Mouse (Mus musculus) CD8-positive naive resting alpha-beta T cell, adult 2 months (primary cell): Measurements from ENCODE around the gene Pacrg.

Source experiments
- DNase-seq, 2 experiments: peaks; one replicate each; pipeline ENCODE4 v3.0.0; 2022; ENCODE audit warnings: low read depth in 2 of 2, low spot score in 2 of 2

The Pacrg gene

GRCm38 (mm10) chr17:10460916-10461315 is 379.2 kb downstream of the Pacrg start:
- no peak for DNase-seq

DNA sequence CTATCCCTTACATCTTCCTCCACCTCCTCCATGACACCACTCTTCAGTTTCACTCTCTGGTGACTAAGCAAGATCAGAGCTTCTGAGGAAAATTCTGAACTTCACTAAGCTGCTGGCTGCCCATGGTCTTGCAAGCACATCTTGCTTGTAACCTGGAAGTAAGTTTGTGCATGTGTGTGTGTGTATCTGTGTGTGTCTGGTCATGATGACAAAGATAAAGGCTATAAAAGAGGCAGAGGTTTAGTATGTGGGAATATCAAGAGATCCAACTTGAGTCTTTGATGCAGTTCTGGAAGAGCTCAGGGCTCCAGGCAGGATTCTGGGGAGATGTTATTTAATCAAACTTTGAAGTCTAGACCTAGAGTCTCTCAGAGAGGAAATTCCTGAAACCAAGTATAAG is 381.4 kb downstream of the Pacrg start:
- no peak for DNase-seq

DNA sequence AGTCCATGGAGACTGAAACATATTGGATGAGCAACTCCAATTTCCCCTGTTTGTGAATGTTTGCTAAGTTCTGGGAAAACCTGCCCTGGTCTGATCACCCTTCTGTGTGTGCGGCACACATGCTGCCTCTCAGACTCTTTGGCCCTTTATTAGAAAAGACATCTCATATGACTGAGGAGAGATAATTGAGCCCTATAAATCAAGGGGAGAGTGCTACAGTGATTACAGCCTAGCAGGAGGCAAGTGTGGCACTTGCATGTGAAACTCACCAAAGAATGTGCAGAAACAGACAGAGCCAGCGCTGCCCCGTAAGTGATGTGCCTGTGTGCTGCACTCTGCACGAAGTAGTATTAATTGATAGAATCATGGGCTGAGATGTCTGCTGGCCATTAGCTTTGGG is 383.7 kb downstream of the Pacrg start:
- DNase-seq: no peak

DNA sequence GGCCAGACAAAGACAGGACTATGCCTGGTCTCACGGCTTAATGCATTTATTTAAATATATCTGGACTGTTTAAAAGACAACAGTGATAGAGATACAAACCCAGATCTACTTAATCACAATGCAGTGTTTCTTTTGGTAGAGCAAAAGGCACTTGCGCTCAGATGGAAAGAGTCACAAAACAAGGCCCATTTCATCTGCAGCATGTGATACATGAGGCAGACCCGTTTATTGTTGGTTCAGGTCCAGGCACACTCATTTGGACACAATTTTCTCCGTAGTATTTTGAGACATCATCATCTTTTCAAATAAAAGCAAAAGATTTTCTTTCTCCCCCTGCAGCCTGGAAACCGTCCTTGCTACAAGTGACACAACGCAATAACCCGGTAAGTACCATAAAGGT is 384.1 kb downstream of the Pacrg start:
- no peak for DNase-seq

- no peak for DNase-seq
Observed at GRCm38 (mm10) chr17:10454406-10454805, 385.7 kb downstream of the Pacrg start.

DNA sequence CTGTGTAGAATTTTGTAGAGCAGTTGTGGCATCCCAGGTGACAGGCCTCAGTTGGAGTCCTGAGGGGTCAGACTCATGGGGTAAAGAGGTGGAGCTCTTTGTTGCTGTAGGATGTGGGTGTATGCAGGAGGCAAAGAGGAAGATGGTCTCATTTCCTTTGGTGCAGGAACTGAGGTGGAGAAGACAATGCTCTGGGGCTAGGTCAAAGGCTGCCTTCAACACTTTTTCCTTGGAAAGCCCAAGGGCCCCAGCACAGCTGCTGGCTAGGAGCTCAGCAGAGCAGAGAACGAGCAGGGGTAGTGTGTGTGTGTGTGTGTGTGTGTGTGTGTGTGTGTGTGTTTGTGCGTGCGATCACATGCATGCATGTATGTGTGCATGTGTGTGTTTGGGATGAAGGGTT is 387.3 kb downstream of the Pacrg start:
- DNase-seq: no peak

- DNase-seq: no peak
Observed at GRCm38 (mm10) chr17:10451306-10452077, 388.6 kb downstream of the Pacrg start.

DNA sequence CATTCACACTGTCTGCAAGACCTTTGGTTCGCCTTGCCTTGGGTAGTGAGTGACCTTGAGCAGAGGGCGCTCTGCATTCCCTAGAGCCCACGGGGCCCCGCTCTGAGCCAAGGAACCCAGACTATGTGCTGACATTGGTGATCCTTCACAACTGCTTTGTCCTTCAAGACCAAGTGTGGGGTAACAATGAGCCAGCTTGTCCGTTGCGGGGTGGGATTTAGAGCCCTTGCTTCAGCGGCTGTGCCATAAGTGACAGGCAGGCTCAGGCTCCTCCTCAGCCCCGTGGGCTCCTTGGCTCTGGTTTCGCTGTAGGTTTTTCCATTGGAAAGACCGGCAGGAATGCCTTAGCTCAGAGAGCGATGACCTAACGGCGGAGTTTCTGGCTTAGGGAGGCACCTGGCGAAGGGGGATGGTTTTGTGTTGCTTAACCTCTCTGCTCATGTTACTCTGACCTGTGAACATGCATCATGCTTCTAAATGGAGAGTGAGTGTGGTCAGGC is 390.3 kb downstream of the Pacrg start:
- DNase-seq: no peak

- no peak for DNase-seq
Observed at GRCm38 (mm10) chr17:10448417-10448816, 391.7 kb downstream of the Pacrg start.

- no peak for DNase-seq
Observed at GRCm38 (mm10) chr17:10441501-10442111, 398.5 kb downstream of the Pacrg start.

DNA sequence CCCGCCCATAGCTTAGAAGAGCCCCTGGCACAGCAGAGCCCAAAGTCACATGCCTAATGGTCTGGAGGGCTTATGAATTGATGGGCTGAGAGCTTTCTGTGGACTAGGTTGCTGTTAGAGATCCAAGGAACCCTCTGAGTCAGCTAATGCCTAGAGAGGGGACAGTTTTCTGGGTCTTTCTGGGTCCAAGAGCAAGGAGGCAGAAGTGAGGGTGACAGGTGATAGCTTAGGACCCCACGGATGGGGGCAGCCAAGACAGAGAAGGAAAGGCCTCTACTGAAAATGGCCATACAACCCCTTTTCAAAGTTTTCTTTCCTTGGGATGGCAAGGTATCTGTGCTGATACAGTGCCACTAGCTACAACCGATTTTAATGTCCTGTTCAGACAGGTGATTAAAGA is 399.1 kb downstream of the Pacrg start:
- DNase-seq: no peak

GRCm38 (mm10) chr17:10439815-10440214 is 400.3 kb downstream of the Pacrg start:
- no peak for DNase-seq

DNA sequence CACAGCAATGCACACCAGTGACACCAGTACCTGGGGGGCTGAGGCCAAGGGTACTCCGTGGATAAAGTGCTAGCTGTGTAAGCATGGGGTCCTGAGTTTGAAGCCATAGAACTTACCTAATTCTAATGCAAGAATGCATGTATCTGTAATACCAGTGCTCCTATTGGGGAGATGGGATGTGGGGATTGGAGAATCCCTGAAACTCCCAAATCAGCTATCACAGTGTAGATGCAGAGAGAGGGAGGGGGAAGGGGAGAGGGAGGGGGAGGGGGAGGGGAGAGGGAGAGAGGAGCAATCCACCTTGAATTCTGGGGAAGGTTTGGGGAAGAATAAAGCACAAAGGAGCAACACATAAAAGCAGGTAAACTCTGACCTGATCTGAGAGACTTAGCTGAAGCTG is 405.2 kb downstream of the Pacrg start:
- DNase-seq: no peak

DNA sequence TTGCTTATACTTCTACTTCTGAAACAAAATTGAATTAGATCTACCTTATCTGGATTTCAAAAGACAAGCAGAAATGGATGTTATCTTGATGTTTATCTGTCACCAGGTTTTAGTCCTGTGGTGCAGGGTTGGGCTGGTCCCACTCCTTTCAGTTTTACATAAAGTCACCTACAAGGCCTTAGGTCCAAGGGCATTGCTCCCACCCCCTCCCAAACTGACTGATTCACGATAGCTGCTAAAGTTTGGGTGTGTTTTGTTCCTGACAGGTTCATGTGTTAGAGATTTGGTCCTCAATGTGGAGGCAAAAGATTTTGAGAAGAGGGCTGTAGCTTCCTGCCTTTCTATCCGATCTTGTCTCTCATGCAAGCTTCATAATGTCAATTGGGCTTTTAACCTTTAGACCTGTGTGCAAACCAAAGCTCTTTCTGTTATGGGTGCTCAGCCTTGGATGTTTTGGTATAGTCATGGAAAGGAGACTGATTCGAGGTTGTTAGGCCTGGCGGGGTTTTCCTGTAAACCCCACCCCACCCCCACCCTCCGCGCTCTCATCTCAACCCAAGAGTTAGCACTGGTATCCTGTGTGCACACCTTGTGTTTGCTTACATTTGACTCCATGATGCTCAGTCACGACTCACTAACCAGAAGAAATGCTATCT is 407.5 kb downstream of the Pacrg start:
- DNase-seq: no peak

DNA sequence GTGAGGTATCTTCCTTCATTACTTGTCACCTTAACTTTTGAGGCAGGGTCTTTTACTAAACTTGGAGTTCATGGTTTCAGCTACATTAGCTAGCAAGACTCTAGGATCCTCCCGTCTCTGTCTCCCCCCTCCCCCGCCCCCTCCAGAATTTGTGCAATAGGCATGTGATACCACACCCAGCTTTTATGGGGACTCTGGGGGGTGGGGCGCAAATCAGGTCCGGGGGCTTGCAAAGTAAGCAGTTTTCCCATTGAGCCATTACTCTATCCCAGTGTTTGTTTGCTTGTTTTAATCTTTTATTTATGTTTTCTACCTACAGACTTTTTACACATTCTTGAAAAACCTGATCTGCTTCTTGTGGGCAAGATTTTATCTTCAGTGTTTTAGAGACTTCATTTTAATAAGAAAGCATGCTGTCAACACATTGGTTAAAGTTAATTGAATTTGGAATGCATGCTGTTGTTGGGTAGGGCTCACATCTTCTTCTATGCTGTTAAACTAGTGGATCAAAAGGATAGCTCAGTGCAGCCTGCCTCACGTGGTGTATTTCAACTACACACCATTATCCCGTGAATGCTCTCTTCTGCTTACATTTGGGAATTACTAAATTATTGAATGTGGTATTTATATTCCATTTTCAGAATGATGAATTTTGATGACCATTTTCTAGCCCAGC is 408.1 kb downstream of the Pacrg start:
- no peak for DNase-seq

DNA sequence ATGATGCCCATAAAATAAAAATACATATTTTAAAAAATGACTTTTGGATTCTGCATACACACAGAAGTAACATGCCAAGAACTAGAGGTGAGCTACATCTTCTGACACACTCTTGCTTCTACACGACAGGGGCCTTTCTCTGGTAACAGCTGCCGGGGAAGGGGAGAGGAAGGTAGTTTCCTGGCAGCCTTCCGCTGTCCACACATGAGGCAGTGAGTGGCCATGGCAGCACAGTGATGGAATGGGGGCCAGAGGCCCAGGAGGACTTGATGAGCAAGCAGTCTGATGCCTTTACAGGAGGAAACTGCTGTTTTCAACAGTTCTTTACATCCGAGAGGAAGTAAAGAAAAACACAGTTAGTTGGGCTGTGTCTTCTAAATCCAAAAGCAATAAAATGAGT is 409.3 kb downstream of the Pacrg start:
- no peak for DNase-seq

DNA sequence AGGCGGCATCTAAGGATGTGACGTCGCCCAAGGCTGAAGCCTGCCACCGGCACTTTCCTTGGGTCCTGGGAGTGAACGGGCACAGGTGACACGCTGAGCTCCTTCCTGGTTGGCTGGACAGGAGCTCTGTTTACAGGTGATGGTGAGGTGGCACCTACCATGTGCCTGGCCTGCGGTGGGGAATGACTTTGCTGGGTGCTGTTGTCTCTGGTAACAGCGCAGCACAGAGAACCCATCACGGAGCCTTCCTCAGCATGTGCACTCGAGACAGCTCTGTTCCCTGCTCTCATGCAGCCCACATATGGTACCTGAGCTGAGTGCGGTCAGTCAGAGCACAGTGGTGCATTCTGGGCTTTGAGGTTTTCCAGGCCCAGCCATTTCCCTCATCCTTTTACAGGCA is 410.7 kb downstream of the Pacrg start:
- DNase-seq: no peak

GRCm38 (mm10) chr17:10425311-10425710 is 414.8 kb downstream of the Pacrg start:
- DNase-seq: no peak

DNA sequence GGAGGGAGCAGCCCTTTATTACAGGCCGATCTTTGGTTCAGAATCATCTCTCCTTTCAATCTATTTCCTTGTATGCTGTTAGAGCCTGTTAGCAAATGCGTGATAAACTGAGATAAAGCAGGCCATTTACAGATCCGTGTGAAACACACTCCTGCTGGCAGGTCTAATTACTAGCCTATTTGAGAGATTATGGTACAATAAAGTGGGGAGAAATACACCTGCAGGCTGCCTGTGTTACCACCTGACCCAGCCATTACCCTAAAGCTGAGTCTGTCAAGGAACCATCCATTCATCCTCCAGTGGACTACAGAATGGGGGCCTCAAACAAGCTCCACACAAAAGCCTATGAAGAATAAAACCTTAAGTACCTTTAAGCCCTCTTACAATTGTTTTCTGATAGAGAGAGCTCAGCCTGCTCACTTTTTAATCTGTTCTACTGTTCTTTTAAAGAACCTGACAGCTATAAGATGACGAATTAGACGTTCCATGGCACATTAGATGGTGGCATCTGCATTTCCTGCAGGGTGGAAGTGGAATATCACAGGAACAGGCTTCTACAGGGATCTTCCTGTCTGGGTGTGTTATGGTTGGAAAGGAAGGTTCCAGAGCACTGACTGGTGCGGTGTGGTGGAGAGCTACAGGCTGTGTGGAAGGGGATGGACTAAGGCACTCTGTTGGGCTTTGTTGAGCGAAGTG is 422.4 kb downstream of the Pacrg start:
- DNase-seq: no peak

- no peak for DNase-seq
Observed at GRCm38 (mm10) chr17:10416995-10417394, 423.1 kb downstream of the Pacrg start.

- DNase-seq: no peak
Observed at GRCm38 (mm10) chr17:10416101-10416500, 424.0 kb downstream of the Pacrg start.
